Mouse (Mus musculus) gastrocnemius, adult 2 months (tissue): ENCODE measurements around the gene Mn1. TPM values are rescaled to one million over a fixed set of nuclear protein-coding genes. Genes with fewer than 3 reads are reported as not detected.

Source experiments
- DNase-seq: peaks from one replicate; pipeline ENCODE4 v3.0.0; 2022
- H3K27ac ChIP-seq: fragments of 200-600 bp; 2 replicates; pipeline ENCODE4 v1.8.1; 2022; ENCODE audit warnings: mild to moderate bottlenecking
- H3K4me3 ChIP-seq: fragments of 200-600 bp; 2 replicates; pipeline ENCODE4 v1.8.1; 2022; ENCODE audit warnings: mild to moderate bottlenecking, moderate library complexity
- CTCF ChIP-seq: fragments of 200-600 bp; IDR thresholded peaks from 2 replicates; pipeline ENCODE4 v1.8.1; 2022; ENCODE audit warnings: antibody characterized with exemption, mild to moderate bottlenecking, moderate library complexity
- intact Hi-C: fragments of 180-260 bp; cut with DNase I; formaldehyde crosslinking; loops from one replicate; pipeline ENCODE4 v1.15.1; 2025
- total RNA-seq, 2 experiments: library from RNA; stranded (reverse); gene quantifications; 2 replicates each; pipeline ENCODE4 v1.2.3; 2021

Mn1 gene
- total RNA-seq, 2 experiments from 2014 or later = 43.9 to 85.9 TPM

GRCm38 (mm10) chr5:111470875-111471274 lies 53.7 kb downstream of the Mn1 start:
- no peak for TF ChIP-seq CTCF
- no peak overlapping the region for H3K4me3 ChIP-seq
- H3K27ac ChIP-seq = 0 out of 2 replicates have a peak overlapping the region, but pooled peaks have one; percentile 12
- DNase-seq = peak; percentile 10
- intact Hi-C loops = no loop called here

DNA sequence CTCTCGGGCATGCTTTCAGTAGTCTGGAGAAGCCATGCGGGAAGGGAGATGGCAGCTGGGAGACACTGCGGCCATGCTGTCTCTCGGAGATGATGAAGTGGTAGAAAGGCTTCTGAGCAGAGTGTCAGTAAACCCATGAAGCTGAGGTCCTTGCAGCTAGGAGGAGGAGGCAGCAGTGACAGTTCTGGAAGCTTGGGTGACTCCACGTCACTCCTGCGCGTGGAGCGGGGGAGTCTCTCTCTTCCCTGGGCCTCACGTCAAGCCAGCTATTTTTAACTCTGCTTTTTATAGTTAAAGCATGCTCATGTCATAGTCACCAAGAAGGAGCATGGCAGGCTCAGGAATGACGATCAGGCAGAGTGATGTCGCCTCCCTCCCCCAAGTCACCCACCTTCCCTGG lies 56.3 kb downstream of the Mn1 start:
- peak; percentile 79 for DNase-seq
- Histone ChIP-seq H3K4me3 (peak overlapping the region; percentile 56), H3K27ac (peak overlapping the region; percentile 89)
- no peak for TF ChIP-seq CTCF
- intact Hi-C loops = no loop called here

DNA sequence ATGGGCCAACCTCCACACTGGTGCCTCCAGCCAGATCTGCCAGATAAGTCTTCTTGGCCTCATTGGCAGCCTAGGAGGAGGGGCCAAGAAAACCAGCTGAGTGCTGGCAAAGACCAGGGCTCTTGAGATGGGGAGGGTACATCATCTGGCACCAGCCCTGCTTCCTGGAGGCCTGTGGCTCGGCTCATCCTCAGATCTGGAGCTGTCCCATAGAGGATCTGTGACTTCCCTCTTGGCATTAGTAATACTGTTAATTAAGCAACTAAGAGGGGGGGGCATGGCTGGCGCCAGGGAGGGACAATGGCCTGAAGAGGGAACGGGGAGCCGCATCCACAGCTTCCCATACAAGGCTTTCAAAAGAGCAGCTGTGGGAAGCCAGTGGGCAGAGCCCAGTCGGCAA lies 58.6 kb downstream of the Mn1 start:
- no peak overlapping the region for H3K4me3 ChIP-seq
- intact Hi-C loops = no loop called here
- DNase-seq = no peak
- no peak overlapping the region for H3K27ac ChIP-seq
- no peak for TF ChIP-seq CTCF

DNA sequence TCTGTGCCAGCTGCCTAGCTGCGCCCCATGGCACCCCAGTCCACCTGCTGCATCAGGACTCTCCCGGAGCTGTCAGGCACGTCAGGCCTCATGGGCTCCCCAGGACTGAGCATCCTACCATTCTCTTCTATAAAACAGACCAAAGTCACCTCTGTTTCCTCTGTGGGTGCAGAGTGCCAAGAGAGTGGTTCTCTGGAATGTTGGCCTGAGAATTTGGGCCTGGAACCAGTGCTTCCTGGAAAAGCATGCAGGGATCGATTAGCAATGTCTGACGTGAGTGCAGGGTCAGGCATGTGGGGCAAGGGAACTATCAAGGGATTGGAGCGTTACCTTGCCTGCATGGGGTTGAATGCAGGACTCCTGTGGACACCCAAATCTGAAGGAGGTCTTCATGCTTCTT lies 59.0 kb downstream of the Mn1 start:
- DNase-seq = no peak
- Histone ChIP-seq H3K4me3 (no peak overlapping the region), H3K27ac (no peak overlapping the region)
- TF ChIP-seq CTCF = no peak
- intact Hi-C loops = no loop called here

DNA sequence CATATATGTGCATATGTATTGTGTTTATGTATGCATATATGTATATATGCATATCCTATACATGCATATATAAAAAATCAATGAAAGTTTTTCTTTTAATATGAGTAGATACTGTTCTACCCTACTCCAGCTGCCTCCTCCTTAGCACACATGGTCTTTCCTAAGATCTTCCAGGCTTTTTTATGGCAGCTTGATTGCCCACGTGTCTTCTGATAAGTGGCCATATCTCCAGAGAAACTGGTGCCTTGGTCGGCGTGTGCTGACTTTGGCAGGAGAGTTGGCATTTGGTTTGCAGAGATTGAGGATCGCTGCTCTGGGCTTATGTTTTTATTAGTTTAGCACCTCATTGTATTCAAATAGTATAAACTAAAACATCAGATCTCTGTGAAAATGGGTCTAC lies 68.7 kb downstream of the Mn1 start:
- H3K27ac ChIP-seq = no peak overlapping the region
- DNase-seq = no peak
- TF ChIP-seq CTCF = no peak
- no peak overlapping the region for H3K4me3 ChIP-seq
- intact Hi-C loops = no loop called here

GRCm38 (mm10) chr5:111489022-111489616 lies 72.0 kb downstream of the Mn1 start:
- intact Hi-C loops = no loop called here
- no peak for TF ChIP-seq CTCF
- Histone ChIP-seq H3K4me3 (no peak overlapping the region), H3K27ac (no peak overlapping the region)
- DNase-seq = no peak

DNA sequence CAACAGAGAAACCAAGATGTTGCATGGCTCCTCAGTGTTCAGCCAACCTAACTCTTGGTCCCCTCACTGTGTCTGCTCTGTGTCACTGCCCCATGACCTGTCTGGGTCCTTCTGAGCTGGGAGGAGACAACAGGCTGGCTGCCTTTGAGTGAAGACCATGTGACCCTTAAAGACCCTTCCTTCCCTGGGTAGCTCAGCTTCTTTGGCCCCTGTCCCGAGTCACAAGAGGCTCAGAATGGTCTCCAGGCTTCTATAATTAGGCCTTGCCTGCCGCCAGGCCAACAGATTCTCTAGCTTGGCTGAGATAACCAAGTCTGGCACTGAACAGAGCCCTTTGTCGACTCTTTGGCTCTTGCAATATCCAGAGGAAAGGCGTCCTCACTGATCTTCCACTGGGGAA lies 73.4 kb downstream of the Mn1 start:
- Histone ChIP-seq H3K27ac (peak overlapping the region; percentile 81), H3K4me3 (peak overlapping the region; percentile 49)
- no peak for TF ChIP-seq CTCF
- peak; percentile 74 for DNase-seq
- intact Hi-C loops = no loop called here

GRCm38 (mm10) chr5:111491485-111491884 lies 74.3 kb downstream of the Mn1 start:
- peak; percentile 34 for DNase-seq
- Histone ChIP-seq H3K27ac (peak overlapping the region; percentile 81), H3K4me3 (peak overlapping the region; percentile 49)
- intact Hi-C loops = no loop called here
- no peak for TF ChIP-seq CTCF

- no peak overlapping the region for H3K4me3 ChIP-seq
- no peak for DNase-seq
- no peak overlapping the region for H3K27ac ChIP-seq
- intact Hi-C loops = no loop called here
- no peak for TF ChIP-seq CTCF
These were observed 82.9 kb downstream of the Mn1 start for GRCm38 (mm10) chr5:111500036-111500435.

DNA sequence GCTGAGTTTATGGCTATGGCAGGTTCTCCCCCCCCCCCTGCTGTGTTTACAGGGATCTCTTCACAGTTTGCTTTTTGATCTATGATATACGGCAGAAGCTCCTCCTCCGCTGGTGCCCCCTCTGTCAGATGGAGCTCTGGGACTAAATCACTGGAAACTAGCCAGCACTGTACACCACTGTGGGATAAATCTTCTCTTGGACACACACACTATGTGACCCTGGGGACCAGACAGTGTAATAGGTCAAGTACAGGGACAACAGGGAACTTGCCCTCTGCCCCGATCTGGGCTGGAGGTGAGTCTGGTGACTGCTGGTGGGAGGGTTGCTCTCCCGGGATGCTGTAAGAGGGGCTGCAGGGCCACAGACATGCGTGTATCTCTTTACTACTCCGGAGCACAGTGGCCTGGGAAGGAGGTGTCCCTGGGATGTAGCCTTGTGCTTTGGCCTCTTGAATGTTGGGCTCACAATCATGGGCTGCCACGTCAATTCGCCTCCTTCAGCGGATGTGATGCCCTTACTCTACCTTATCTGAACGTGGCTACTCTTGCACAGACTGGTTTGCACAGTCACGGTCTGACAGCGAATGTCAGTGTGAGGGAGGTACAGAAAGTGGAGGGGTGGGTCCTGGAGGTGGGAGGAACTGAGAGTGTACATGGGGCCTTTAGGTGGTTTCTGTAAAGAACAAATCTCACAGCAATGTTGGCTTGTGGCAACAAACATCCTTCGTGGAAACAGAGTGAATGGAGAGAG lies 84.7 kb downstream of the Mn1 start:
- no peak overlapping the region for H3K27ac ChIP-seq
- no peak overlapping the region for H3K4me3 ChIP-seq
- no peak for TF ChIP-seq CTCF
- DNase-seq = no peak
- intact Hi-C loops = no loop called here

- no peak for DNase-seq
- H3K27ac ChIP-seq = peak overlapping the region; percentile 77
- intact Hi-C loops = loop anchor here (5.0 kb wide), 1 partner anchor 83 kb away; no protein-coding TSS in a partner anchor
- no peak for TF ChIP-seq CTCF
- H3K4me3 ChIP-seq = no peak overlapping the region
These were observed 88.1 kb downstream of the Mn1 start for GRCm38 (mm10) chr5:111505241-111505640.

- Histone ChIP-seq H3K4me3 (no peak overlapping the region), H3K27ac (peak overlapping the region; percentile 77)
- TF ChIP-seq CTCF = no peak
- DNase-seq = no peak
- intact Hi-C loops = loop anchor here (5.0 kb wide), 1 partner anchor 84 kb away; no protein-coding TSS in a partner anchor
These were observed 88.7 kb downstream of the Mn1 start for GRCm38 (mm10) chr5:111505824-111506223.

DNA sequence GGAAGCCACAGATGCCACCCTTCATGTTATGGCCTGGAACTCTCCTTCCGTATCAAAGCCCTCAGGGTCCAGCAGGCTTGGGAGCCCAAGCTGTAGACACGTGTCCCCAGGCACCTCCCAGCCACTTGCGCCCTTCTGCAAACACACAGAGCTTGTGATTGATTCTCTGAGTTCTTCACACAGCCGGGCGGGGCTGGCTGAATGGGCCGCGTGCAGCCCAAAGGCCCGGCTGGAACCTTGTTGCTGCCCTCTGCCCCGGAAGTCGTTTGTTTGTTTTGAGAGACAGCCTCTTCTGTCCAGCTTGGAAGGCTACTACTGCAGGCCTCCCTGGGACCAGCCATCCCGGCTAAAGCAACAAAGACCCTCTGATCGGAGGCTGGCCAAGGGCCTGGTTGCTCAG lies 89.2 kb downstream of the Mn1 start:
- DNase-seq = peak; percentile 43
- Histone ChIP-seq H3K27ac (peak overlapping the region; percentile 77), H3K4me3 (no peak overlapping the region)
- TF ChIP-seq CTCF = no peak
- intact Hi-C loops = loop anchor here (5.0 kb wide), 1 partner anchor 84 kb away; no protein-coding TSS in a partner anchor

Other genes with a start within 250 kb of the Mn1 start
- 10 to 100 TPM; 20.7 to 25.8 TPM for gene Pitpnb, start 86.6 kb upstream of the Mn1 start, total RNA-seq